Mouse (Mus musculus) urinary bladder, adult 2 months (tissue): ENCODE results near the gene Psmd11. TPM values are rescaled to one million over a fixed set of nuclear protein-coding genes. Genes with fewer than 3 reads are reported as not detected.
"Not testable (repeated sequence)": the region's sequence is repeated elsewhere in the genome, so short reads cannot be mapped to it uniquely, and the experiment has no call there.

Source experiments
- DNase-seq: peaks from one replicate; pipeline ENCODE4 v3.0.0; 2022; ENCODE audit warnings: low spot score
- polyA plus RNA-seq: library from polyadenylated mRNA; depleted of rRNA; stranded (reverse); fragments of >200 nt; gene quantifications from 2 replicates; pipeline ENCODE4 v1.2.3, GENCODE M21; 2012

Gene Psmd11
- polyA plus RNA-seq, 1 experiment = 75.9 TPM

- not testable (repeated sequence) for DNase-seq
Observed at GRCm38 (mm10) chr11:80426029-80426813, 2.2 kb upstream of the Psmd11 start.

DNA sequence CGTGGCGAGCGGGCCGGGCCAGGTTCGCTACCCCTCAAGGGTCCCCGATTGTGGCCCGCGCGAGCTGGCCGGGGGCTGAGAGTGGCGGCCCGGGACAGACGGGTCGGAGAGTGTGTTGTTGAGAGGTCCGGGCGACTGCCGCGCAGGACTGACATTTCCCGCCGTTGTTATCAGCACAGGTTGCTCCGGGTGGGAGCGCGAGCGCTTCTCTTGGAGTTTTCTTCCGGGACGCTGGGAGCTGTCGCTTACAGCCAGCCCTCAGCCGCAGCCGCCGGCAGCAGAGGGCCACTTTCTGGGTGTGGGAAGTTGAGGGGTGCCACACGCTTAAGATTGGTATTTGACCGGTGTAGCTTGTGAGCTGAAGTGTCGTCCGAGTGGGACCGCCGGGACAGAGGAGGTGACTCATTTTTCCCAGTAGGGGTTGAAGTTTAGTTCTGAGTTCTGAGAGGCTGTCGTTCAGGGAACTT is 627 bp downstream of the Psmd11 start:
- no peak for DNase-seq

DNA sequence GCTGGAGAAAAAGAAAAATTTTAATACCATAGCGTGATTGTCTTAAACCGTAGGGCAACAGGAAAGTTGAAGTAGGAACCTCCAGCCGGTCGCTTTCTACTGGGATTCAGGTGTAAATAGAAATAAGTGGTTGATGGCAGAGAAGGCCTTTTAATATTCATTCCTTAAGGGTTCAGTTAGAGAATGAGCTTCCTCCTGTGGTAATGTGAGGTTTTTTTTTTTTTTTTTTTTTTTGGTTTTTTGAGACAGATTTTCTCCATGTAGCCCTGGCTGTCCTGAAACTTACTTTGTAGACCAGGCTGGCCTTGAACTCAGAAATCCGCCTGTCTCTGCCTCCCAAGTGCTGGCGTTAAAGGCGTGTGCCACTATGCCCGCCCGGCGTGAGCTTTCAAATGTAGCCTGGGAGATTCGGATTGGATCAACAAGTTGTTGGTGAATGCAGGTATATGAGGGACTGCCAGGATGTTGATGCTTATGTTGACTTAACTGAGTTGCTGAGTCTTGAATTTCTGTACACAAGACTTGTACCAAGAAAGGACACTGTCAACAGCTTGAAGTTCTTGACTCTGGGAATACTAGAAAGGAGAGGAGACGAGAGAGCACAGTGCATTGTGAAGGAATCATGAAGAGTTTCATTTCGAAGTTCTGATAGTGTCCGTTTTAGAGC is 1.2 kb downstream of the Psmd11 start:
- DNase-seq = no peak

DNA sequence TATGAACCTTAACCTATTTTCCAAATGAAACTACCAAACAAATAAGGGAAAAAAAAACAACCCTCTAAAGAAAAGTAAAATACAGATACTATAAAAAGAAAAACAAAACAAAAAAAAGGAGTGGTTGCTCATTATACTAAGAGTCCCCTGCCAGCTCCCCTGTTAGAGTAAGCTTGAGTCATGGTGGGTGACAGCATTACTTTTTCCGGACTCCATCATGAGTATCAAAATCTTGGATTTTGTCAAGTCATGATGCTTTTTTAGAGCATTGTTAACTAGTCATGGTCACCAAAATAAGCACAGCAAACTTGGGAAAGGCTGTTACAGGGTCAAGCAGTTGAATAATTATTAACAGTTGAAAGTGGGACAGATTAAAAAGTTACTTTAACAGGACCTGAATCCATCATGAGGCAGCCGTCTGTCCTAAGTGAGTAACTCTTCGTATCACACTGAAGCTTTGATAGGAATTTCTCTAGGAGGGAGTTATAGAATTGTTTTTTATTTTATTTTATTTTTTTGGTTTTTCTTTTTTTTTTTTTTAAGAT is 2.0 kb downstream of the Psmd11 start:
- DNase-seq = no peak

DNA sequence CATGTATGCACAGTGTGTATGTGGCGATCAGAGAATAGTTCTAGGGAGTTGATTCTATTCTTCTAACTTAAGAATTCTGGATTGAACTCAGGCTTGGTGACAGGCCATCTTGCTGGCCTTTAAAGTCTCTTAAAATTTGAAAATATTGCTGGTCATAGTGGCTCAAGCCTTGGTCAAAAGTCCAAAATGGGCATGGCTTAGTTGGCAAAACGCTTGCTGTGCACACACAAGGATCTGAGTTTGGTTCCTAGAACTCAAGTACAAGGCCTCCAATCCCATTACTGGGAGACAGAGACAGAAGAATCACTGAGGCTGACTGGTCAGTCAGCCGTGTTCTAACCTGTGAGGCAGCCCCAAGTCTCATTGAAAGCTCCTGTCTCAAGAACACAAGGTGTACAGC is 18.5 kb downstream of the Psmd11 start:
- DNase-seq = no peak

- DNase-seq = no peak
Observed at GRCm38 (mm10) chr11:80449859-80450258, 21.4 kb downstream of the Psmd11 start.

DNA sequence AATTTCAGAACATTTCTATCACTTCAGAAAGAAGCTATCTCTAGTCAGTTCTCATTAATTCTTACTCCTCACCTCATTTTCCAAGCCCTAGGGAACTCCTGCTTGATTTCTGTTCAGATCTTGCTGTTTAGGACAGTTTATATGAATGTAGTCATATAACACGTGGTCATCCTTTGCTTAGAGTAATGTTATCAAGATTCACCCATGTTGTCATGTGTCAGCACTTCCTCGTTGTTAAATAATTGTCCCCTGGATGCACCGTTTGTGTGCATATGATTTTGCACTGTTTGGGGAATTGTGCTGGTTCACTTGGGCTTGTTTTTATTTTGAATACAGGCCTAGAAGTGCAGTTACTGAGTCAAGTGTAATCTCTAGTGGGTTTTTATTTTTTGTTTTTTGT is 23.8 kb downstream of the Psmd11 start:
- no peak for DNase-seq

DNA sequence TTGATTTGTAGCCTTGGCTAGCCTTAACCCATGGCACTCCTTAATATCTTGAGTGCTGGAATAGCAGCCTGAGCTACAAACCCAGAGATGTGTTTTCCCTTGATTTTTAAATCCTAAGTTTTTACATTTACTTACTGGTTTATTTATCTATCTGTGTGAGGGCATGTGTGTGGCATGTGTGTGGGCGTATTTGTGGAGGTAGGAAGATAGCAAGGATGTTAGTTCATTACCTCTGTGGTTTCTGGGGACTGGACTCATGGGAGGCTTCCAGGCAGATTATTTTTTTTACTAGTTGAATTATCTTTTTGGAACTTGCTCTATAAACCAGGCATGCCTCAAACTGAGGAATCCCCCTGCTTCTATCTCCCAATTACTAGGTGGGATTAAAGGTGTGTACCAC is 24.8 kb downstream of the Psmd11 start:
- DNase-seq = no peak

GRCm38 (mm10) chr11:80463605-80464130 is 35.3 kb downstream of the Psmd11 start:
- DNase-seq = not testable (repeated sequence)

GRCm38 (mm10) chr11:80471836-80472605 is 43.6 kb downstream of the Psmd11 start:
- DNase-seq = no peak

- DNase-seq = no peak
Observed at GRCm38 (mm10) chr11:80474175-80474691, 45.8 kb downstream of the Psmd11 start.

DNA sequence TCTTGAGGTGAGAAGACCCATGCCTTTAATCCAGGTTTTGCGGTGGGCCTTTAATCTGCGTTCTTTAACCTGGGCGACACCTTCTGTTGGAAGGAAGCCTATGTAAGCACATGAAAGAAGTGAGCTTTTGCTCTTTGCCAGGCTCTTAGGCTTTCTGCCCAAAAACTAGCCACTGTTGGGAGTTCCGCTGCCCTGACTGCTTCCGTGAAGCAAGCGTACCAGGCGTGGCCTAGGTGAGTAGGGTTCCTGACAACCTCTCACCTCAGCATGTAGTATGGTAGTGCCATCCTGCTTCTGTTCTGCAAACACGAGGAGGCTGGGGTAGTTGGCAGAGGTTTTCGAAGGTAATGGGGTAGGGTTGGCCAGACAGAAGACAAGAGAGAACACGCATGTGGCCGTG is 46.4 kb downstream of the Psmd11 start:
- no peak for DNase-seq

DNA sequence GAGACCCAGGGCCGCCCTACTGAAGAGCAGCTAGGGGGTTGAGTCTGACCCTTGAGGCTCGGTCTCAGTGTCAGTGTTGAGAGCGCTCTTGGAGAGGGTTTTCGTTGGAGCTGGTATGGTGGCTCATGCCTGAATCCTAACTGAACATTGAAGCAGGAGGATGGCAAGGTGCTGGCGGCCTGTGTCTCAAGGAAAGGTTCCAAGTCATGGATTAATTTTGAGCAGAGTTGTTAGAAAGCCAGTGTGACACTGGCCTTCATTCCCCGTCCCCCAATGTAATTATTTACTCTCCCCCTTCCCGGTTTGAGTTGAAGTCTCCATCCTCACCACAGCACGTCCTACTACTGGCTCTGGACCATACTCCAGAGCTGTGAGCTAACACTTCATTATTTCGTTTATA is 47.1 kb downstream of the Psmd11 start:
- DNase-seq = no peak

DNA sequence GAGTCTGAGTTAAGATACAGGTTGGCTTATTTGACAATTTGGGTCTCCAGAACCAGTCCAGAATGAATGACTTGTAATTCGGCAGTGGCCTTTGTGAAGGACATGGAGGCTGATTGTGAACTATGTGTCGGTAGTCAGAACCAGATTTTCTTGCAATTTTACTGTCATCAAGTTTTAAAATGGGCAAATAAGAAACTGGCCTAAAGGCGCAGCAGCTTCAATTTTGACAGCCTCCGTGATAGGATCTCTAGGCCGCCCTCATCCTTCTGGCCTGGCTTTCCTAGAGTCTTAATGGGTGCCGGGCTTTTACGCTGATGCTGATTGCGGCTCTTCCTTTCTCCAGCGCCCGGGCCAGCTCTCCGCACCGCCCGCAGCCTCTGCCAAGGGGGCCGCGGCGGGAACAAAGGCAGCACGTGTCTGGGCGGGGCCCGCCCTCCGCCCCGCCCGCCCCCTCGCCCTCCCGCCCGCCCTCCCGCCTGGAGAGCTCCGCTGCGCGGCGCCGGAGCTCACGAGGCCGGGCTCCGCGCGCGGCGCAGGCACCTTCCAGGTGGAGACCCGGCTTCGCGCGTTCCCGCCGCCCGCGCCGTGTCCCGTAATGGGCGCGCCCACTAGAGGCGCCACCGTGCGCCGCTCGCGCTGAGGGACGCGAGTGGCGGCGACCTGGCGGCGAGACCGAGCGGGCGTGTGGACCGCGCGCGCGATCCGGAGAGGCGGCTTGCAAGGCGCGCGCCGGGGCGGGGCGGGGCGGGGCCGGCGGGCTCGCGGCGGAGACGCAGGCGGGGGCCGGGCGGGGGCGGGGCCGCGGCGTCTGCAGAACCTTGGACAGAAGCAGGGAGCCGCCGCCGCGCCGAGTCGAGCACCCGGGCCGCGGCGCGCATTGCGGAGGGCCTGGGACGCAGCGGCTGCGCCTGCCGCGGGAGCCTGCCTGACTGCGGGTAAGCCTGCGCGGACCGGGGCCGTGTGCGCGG is 48.1 kb downstream of the Psmd11 start, which contains the start of gene Cdk5r1:
Gene Cdk5r1, plus strand, starts transcription at position 802 of the 968 bp plus-strand sequence.
- DNase-seq = peak; percentile 75

GRCm38 (mm10) chr11:80477341-80478199 is 49.2 kb downstream of the Psmd11 start:
- no peak for DNase-seq

GRCm38 (mm10) chr11:80478694-80479412 is 50.4 kb downstream of the Psmd11 start:
- no peak for DNase-seq

- DNase-seq = no peak
Observed at GRCm38 (mm10) chr11:80479425-80479824, 51.0 kb downstream of the Psmd11 start.
